8 mouse cellular contexts compared by ENCODE assay signal in the genomic region with DNA sequence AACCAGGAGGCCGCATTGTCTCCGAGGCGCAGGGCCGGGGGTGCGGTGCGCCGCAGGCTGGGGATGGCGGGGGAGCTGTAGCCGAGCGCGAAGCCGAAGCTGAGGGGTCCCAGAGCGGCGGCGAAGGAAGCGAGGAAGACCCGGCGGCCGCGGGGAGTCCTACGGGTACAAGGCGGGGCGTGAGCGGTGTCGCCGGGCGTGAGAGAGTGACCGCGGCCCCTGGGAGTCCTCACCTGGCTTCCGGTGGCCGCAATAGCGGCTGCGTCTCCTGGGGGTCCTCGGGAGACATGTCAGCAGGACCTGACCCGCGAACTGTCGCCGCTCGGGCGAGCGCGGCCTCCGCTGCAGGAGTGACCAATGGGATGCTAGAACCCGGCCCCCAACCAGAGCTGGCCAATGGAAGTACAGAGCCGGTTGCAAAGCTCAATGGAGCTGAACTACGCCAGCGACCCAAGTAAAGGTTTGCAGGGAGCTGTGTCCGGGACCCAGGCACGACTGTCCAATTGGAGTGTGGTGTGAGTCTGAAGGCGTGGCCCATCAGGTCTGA. TPM values are rescaled to one million over a fixed set of nuclear protein-coding genes. Genes with fewer than 3 reads are reported as not detected.
DNase-seq lines count a peak whose midpoint lies in the region; ATAC-seq lines count a peak whose summit lies in the region.

Slc2a8 (minus strand) TSS at position 359 of the 547 bp plus-strand sequence.

- peak; percentile 95 to 97 for DNase-seq in adrenal gland, adult (ENCODE audit: inconsistent age in 2 of 2, low spot score in 1 of 2)
- peak; percentile 97 for DNase-seq in embryo, embryonic 10.5 days (ENCODE audit: low spot score)
- peak; percentile 92 for DNase-seq in gastrocnemius, postnatal 14 days
- peak; percentile 93 for DNase-seq in left cerebral cortex, postnatal 10 days (ENCODE audit: extremely low spot score in 1 of 2, low spot score in 2 of 2)
- DNase-seq in right cerebral cortex, postnatal 25 days = peak; percentile 90
- DNase-seq in urinary bladder, postnatal 4 days (ENCODE audit: low spot score in 2 of 2) = peak; percentile 87 to 88

- ATAC-seq in inflammation-experienced regulatory T-cells, adult 6 months = peak; percentile 96
- ATAC-seq in megakaryocyte-erythroid progenitor cell, adult 5-6 weeks (replicated peaks; ENCODE audit: low FRiP score, low TSS enrichment, poor library complexity, severe bottlenecking) = peak; percentile 95

- intact Hi-C loops in gastrocnemius, postnatal 14 days (cut with DNase I; ENCODE audit: low total_unique reads) = loop anchor here (10.0 kb wide), 1 partner anchor 143 kb away; no protein-coding TSS in a partner anchor
- intact Hi-C loops in left cerebral cortex, postnatal 10 days (cut with DNase I) = no loop called here

RNA-seq across cellular contexts. Expression of gene Slc2a8, which starts in this region (rescaled TPM):
- total RNA-seq in gastrocnemius, postnatal 14 days (2021) = 10 to 100 TPM in 1 of 2 experiments, 1 to 10 TPM in 1; 8.5 to 10.5 TPM
- 1 to 10 TPM; 2.0 to 5.0 (median 2.5) TPM for polyA plus RNA-seq in inflammation-experienced regulatory T-cells, adult 6 months (2017; shearing (Covaris generic))
- 10 to 100 TPM; 22.5 to 25.4 TPM for total RNA-seq in left cerebral cortex, postnatal 10 days (2021)
- 15.5 and 27.2 TPM in 2 replicates for total RNA-seq in megakaryocyte-erythroid progenitor cell, adult 5-6 weeks (2014; fragmentation: Nextera tagmentation)
- total RNA-seq in megakaryocyte-erythroid progenitor cell, adult 5-6 weeks (2017) = 3.4 and 4.8 TPM in 2 replicates

Comparison
In these comparisons a context has a peak if more than half of its experiments do, and no peak if none do; other contexts are left out.
1. Peak in every context shown above with its lines: DNase-seq and ATAC-seq.